Mouse (Mus musculus) urinary bladder, postnatal 25 days (tissue): Measurements from ENCODE around the gene 1700001C19Rik.

Source experiments
- DNase-seq: peaks from one replicate; pipeline ENCODE4 v3.0.0; 2022; ENCODE audit warnings: low spot score

1700001C19Rik gene

GRCm38 (mm10) chr17:47371451-47371850 is 65.7 kb downstream of the 1700001C19Rik start:
- DNase-seq, result peak; percentile 60

DNA sequence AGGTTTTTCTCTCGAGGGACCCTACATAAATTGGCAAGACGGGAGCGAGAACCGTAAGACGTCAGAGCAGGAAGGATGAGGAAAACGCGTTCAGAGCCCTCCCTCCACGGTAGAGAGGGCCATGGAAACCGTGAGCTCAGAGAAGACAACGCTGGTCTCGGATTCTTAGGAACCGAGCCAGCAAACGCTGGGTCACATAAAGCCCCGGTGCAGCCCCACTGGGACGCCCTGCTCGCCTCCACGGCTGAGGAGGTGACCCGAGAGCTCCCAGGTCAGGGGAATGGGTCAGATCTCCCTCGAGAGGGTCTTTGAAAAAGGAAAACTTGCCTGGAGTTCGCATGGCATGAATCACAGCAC is 68.1 kb downstream of the 1700001C19Rik start:
- DNase-seq, result peak; percentile 8

- DNase-seq, result peak; percentile 82
These were observed 68.6 kb downstream of the 1700001C19Rik start, which contains the start of gene Mrps10 for GRCm38 (mm10) chr17:47368401-47369086. Gene Mrps10 (plus strand): TSS chr17:47368887.
